Mouse (Mus musculus): Measurements from ENCODE around the gene Pkd2l1.
A peak's percentile ranks its signal among the peaks of the same experiment; 100 is the strongest.

Pkd2l1 gene

DNA sequence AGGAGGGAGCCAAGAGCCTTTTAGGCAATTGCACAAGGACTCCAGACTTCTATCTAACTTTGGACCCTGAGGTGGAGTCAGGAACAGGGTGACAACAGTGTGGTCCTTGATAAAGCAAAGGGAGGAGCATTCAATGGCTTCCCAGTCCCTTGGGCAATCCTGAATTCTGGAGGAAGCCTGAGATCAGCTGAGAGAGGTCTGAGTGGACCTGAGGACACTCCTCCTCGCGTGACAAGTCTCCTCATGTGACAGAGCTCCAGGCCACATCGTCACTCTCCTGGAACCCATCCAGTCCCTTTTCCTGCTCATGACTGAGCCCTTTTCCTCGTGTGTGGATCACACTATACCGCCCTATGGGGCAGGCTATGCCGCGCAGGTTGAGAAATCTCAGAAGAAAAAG, 1.7 kb upstream of the Pkd2l1 start:
- H3K27me3 ChIP-seq (ENCODE audit: control insufficient read depth, insufficient read depth, low read length, poor library complexity, severe bottlenecking): no peaks in the 10 kb centered on the region
- no peak for DNase-seq (ENCODE audit: low read depth, low spot score)
- H3K36me3 ChIP-seq (ENCODE audit: control insufficient read depth, insufficient read depth, low read length, poor library complexity, severe bottlenecking): no peaks in the 10 kb centered on the region

DNA sequence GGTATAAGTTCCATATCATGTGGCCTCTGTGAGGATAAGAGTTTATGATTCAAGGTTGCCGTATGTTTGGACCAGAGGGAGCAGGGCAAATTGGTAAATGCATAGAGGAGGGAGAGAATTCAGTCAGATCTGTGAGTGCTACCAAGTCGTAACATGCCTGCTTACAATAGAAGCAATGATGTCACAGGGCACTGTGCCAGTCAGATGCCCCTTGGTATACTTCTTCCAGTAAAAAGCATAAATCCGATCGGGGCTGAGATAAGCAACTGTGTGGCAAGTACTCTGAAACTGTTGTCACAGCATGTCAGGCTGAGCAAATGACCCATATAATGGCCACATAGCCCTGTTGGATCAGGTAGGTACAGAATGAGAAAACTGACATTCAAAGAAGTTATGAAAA, 3.2 kb downstream of the Pkd2l1 start:
- Histone ChIP-seq H3K27me3 (ENCODE audit: control insufficient read depth, insufficient read depth, low read length, poor library complexity, severe bottlenecking) (no peaks in the 10 kb centered on the region), H3K36me3 (ENCODE audit: control insufficient read depth, insufficient read depth, low read length, poor library complexity, severe bottlenecking) (no peaks in the 10 kb centered on the region)
- DNase-seq (ENCODE audit: low read depth, low spot score): no peak

DNA sequence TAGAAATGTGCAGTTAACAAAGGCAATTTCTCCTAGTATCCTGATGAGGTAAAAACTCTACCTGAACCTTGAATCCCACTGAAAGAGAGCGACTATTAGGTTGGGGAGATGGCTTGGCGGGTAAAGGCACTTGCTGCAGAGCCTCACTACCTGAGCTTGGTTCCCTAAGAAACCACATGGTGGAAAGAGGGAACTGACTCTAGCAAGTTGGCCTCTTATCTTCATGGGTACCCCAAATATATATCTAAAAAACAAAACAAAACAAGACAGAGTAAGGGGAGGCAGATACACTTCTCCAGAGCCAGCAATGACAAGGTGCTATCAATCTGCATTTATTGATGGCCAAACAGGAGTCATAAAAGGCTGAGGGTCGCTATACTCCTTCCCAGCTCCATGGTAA, 8.3 kb downstream of the Pkd2l1 start:
- DNase-seq (ENCODE audit: low read depth, low spot score): no peak
- Histone ChIP-seq H3K27me3 (ENCODE audit: control insufficient read depth, insufficient read depth, low read length, poor library complexity, severe bottlenecking) (no peaks in the 10 kb centered on the region), H3K36me3 (ENCODE audit: control insufficient read depth, insufficient read depth, low read length, poor library complexity, severe bottlenecking) (no peaks in the 10 kb centered on the region)

DNA sequence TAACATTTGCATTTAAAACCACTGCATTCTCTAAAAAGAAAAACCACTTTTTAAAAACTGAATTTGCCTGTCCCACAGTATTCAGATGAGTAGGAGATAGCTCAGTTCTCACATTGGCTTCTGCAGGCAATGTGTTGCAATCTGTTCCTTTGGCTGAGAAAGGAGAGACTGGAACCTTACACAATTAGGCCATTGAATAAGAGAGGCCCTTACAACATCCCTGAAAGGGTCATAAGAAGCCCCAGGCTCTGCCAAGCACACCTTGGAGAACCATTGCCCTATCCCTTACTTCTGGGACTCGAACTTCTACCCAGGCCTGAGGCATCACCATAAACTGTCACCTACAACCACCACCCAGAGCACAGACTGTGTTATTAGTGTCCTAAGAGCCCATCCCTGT, 11.7 kb downstream of the Pkd2l1 start:
- no peak for DNase-seq (ENCODE audit: low read depth, low spot score)

DNA sequence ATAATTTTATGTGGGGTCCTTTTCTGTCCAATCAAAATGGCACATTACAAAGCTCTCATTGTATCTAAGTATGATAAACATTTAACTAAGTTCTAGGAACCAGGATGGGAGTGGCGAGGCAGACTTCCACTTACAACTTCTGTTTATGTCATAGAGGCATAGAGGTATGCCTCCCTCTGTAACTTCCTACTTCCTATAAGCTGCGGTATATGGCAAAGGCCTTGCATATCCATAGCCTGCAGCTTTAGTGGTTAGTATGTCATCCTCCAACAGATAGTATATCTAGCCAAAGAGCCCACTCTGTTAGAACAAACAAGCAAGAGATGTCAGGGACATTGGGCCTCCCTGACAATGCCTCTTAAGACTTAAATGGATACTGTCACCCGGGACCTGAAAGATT, 15.5 kb downstream of the Pkd2l1 start:
- no peaks in the 10 kb centered on the region for H3K36me3 ChIP-seq (ENCODE audit: control insufficient read depth, insufficient read depth, low read length, poor library complexity, severe bottlenecking)
- no peaks in the 10 kb centered on the region; the same call in 1 of the 2 replicates for H3K27me3 ChIP-seq (ENCODE audit: control insufficient read depth, insufficient read depth, low read length, poor library complexity, severe bottlenecking)
- no peak for DNase-seq (ENCODE audit: low read depth, low spot score)

More for the DNA sequence above, 11.7 kb downstream of the Pkd2l1 start:
- Histone ChIP-seq H3K27me3 (ENCODE audit: control insufficient read depth, insufficient read depth, low read length, poor library complexity, severe bottlenecking) (no peaks in the 10 kb centered on the region; the same call in 1 of the 2 replicates), H3K36me3 (ENCODE audit: control insufficient read depth, insufficient read depth, low read length, poor library complexity, severe bottlenecking) (no peaks in the 10 kb centered on the region)

DNA sequence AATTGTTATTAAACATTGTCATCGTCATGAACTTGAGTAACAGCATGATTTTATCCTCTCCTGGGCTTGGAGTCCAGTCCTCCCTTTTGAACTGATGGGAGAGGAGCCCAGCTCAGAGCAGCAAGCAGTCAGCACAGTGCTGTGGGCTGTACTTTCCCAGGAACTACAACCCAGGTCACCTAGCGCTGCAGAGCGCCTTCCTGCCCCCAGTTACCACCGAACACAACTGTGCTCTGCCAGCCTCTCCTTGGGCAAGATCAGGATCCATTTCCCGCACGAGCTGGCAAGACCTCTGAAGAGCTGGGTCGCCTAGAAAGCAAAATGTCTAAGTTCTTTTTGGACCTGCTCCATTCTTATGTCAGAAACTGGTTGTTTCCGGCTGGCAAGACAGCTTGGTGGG, 17.4 kb downstream of the Pkd2l1 start:
- Histone ChIP-seq H3K27me3 (ENCODE audit: control insufficient read depth, insufficient read depth, low read length, poor library complexity, severe bottlenecking) (no peaks in the 10 kb centered on the region; the same call in 1 of the 2 replicates), H3K36me3 (ENCODE audit: control insufficient read depth, insufficient read depth, low read length, poor library complexity, severe bottlenecking) (no peaks in the 10 kb centered on the region)
- no peak for DNase-seq (ENCODE audit: low read depth, low spot score)

DNA sequence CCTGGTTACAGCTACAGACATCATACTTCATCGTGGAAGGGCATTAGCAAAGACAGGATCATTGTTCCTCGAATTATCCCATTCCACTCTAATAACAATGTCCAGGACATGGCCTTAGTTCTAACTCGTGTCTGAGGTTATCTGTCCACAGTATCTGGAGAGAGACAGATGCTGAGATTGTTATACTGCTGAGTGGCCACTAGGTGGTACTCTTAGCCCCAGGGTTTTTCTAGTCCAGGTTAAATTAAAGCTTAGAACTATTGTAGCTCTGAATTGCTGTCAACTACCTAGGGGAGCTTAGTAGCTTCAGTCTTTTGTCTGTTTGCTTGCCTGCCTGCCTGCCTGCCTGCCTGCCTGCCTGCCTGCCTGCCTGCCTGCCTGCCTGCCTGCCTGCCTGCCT, 30.7 kb downstream of the Pkd2l1 start:
- H3K36me3 ChIP-seq (ENCODE audit: control insufficient read depth, insufficient read depth, low read length, poor library complexity, severe bottlenecking): no peaks in the 10 kb centered on the region
- H3K27me3 ChIP-seq (ENCODE audit: control insufficient read depth, insufficient read depth, low read length, poor library complexity, severe bottlenecking): no peaks in the 10 kb centered on the region; the same call in 1 of the 2 replicates
- DNase-seq (ENCODE audit: low read depth, low spot score): peak; percentile 55

DNA sequence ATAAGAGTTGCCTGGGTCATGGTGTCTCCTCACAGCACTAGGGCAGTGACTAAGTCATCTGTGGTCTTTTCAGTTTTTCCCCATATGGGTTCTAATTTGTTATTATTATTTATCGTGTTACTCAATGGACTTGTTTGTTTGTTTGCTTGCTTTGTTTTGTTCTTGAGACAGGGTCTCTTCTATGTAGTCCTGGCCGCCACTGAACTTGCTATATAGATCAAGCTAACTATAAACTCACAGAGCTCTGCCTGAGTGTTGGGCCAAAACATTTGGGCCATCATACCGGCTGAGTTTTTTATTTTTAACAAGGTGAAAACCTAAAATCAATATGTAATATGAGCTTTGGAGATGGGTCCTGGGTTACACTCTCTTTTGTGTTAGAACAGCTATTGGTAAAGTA, 32.9 kb downstream of the Pkd2l1 start:
- H3K36me3 ChIP-seq (ENCODE audit: control insufficient read depth, insufficient read depth, low read length, poor library complexity, severe bottlenecking): no peaks in the 10 kb centered on the region
- no peak for DNase-seq (ENCODE audit: low read depth, low spot score)
- no peaks in the 10 kb centered on the region; the same call in 1 of the 2 replicates for H3K27me3 ChIP-seq (ENCODE audit: control insufficient read depth, insufficient read depth, low read length, poor library complexity, severe bottlenecking)

DNA sequence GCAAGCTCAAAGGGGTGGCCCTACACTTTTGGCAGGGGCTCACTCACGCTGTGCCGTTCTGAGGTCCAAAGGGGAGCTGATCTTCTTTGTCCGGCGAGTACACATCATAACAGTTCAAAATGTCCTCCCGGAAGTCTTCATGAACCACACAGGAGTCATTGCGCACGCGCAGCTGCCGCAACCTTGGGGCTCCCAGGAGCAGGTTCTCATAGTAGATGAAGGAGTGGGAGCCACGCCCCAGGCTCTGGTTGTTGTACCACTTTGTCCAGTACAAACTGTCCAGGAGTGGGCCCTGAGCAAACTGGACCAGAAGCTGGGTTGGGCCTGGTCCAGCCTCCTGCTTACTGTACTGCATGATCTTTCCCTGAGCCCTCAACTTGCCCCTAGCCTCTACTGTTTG, 35.2 kb downstream of the Pkd2l1 start:
- H3K36me3 ChIP-seq (ENCODE audit: control insufficient read depth, insufficient read depth, low read length, poor library complexity, severe bottlenecking): no peaks in the 10 kb centered on the region
- H3K27me3 ChIP-seq (ENCODE audit: control insufficient read depth, insufficient read depth, low read length, poor library complexity, severe bottlenecking): no peaks in the 10 kb centered on the region; the same call in 1 of the 2 replicates
- DNase-seq (ENCODE audit: low read depth, low spot score): no peak

DNA sequence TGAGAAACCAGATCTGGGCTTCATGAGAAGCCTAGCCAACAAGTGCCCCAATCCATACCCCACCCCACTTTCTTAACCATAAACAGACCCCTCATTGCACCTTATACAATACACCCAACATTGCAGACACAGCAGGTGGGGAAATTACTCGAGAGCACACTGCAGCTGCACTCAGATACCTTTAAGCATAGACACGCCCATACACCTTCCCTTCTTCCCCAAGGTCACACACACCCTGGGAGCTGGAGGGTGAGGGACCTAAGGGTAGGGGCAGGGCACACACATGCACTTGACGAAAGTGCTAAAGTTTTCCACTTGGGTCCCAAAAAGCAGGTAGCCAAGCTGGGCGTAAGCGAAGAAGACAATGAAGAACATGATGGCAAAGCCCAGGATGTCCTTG, 38.5 kb downstream of the Pkd2l1 start:
- no peak for DNase-seq (ENCODE audit: low read depth, low spot score)
- Histone ChIP-seq H3K27me3 (ENCODE audit: control insufficient read depth, insufficient read depth, low read length, poor library complexity, severe bottlenecking) (no peaks in the 10 kb centered on the region; the same call in 1 of the 2 replicates), H3K36me3 (ENCODE audit: control insufficient read depth, insufficient read depth, low read length, poor library complexity, severe bottlenecking) (no peaks in the 10 kb centered on the region)

DNA sequence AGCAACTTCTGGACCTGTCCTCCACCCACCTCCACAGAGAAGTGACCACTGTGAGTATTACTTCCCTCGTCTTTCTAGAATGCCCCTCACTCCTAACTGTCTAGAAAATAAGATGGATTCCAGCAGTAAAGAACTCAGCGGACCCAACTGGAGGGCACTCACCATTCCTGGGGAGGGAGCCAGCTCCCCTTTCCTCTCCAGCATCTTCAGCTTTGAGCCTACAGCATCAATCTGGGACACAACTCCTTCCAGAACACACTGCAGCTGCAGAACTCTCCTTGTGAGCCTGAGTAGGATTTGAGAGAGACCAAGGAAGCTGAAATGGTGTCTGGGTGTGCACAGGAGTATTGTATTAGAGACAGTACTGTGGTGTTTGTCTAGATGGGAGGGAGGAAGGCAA, 43.3 kb downstream of the Pkd2l1 start:
- no peaks in the 10 kb centered on the region; the same call in 1 of the 2 replicates for H3K27me3 ChIP-seq (ENCODE audit: control insufficient read depth, insufficient read depth, low read length, poor library complexity, severe bottlenecking)
- no peak for DNase-seq (ENCODE audit: low read depth, low spot score)
- no peaks in the 10 kb centered on the region for H3K36me3 ChIP-seq (ENCODE audit: control insufficient read depth, insufficient read depth, low read length, poor library complexity, severe bottlenecking)

DNA sequence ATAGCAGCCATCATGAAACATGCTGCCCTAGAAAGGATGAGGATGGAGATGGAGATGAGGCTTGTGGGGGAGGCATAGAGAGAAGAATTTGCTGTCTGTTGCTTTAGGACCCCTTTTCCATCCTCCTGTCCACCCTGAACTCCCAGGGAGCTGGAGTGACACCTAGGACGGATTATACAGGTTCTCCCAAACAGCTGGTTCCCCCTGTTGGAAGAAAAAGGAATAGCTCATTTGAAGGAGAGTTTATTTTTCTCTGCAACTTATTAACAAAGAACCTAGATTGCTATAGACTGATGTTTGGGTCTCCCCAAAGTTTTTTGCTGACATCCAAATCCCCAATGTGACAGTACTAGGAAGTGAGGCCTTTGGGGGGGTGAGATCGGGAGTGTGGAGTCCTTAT, 43.9 kb downstream of the Pkd2l1 start:
- DNase-seq (ENCODE audit: low read depth, low spot score): peak; percentile 43
- Histone ChIP-seq H3K27me3 (ENCODE audit: control insufficient read depth, insufficient read depth, low read length, poor library complexity, severe bottlenecking) (no peaks in the 10 kb centered on the region), H3K36me3 (ENCODE audit: control insufficient read depth, insufficient read depth, low read length, poor library complexity, severe bottlenecking) (peaks cover 2% of the 10 kb centered on the region; the same call in 1 of the 2 replicates)

DNA sequence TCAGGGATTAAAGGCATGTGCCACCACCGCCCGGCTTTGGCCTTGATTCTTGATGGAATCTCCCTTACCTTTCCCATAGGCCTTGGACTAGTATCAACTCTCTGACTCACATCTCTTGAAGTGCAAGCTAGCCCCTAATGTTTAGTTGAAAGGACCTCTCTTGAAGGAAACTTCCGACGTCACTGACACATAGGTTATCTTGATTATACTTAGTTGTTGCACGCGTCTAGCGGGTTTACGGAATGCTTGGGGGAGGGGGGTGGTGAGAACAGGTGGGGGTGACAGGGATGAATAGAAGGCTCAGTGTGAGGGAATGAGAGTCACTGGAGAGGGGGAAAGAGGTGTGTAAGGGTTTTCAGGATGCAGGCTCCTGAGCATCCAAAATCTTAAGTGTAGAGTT, 45.3 kb downstream of the Pkd2l1 start:
- Histone ChIP-seq H3K27me3 (ENCODE audit: control insufficient read depth, insufficient read depth, low read length, poor library complexity, severe bottlenecking) (no peaks in the 10 kb centered on the region), H3K36me3 (ENCODE audit: control insufficient read depth, insufficient read depth, low read length, poor library complexity, severe bottlenecking) (peaks cover 2% of the 10 kb centered on the region; the same call in 1 of the 2 replicates)
- no peak for DNase-seq (ENCODE audit: low read depth, low spot score)

DNA sequence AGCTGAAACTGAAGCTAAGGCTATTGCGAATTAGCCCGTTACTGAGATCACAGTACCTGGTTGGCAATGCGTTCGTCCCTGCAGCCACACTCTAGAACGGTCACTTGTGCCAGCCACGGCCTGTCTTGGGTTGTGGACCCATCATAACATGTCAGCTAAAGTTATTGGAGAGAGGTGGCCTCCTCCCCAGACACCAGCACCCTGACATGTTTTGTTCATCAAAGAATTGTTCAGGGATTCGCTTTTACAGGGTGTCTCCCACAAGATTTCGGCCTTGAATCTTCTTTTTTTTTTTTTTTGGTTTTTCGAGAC, 45.7 kb downstream of the Pkd2l1 start:
- Histone ChIP-seq H3K27me3 (ENCODE audit: control insufficient read depth, insufficient read depth, low read length, poor library complexity, severe bottlenecking) (no peaks in the 10 kb centered on the region), H3K36me3 (ENCODE audit: control insufficient read depth, insufficient read depth, low read length, poor library complexity, severe bottlenecking) (peaks cover 4% of the 10 kb centered on the region; the same call in 1 of the 2 replicates)
- DNase-seq (ENCODE audit: low read depth, low spot score): no peak

DNA sequence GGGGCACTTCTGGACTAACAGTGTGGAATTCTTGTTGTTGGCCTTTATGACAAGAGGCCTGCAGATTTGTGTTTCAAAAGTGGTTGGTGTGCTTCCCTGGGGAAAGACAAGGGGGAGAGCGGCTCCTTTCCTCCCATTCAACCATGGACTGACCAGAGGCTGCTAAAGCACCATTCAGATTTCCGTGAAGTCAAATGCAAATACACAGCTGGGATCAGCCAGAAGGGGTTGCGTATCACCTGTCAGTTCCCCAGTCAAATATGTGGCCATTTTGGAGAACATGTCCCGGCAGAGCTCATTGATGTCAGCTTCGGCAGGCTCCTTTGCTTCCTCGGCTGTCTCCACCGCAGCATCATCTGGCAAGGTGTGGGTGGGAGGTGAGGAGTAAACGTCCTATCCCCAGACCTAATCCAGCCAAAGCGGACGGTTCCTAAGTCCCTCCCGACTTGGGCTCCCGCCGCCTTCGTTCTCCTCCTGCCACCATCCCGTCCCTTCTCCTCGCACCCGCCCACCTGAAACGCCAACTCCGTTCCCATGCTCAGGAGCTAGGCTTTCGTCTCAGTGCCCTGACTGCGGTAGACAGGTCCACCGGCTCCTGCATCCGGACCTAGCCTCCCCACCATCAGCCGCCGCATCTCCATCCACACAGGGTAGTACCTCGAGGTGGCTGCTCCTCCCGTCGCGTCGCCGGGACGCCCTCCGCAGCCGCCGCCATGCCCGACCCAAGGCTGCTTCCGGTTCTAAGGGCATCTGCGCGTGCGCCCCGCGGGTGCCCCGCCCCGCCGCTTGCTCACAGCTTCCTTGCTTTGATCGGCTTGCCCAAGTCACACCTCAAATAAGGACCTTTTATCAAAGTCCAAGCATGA, 46.3 kb downstream of the Pkd2l1 start, which contains the start of gene Bloc1s2:
Gene Bloc1s2, minus strand, starts transcription at position 745 of the 866 bp plus-strand sequence.
- peaks cover 8% of the 10 kb centered on the region; the same call in 1 of the 2 replicates for H3K36me3 ChIP-seq (ENCODE audit: control insufficient read depth, insufficient read depth, low read length, poor library complexity, severe bottlenecking)
- DNase-seq (ENCODE audit: low read depth, low spot score): peak; percentile 93
- no peaks in the 10 kb centered on the region for H3K27me3 ChIP-seq (ENCODE audit: control insufficient read depth, insufficient read depth, low read length, poor library complexity, severe bottlenecking)

Data from splenic B cell, adult 2 months (primary cell).